Mouse (Mus musculus) adipocyte (in vitro differentiated cells): Measurements from ENCODE around the gene Foxd3.

Experiments used
- DNase-seq: peaks from one replicate; pipeline ENCODE4 v3.0.0-alpha.2; 2016; ENCODE audit warnings: low spot score

The Foxd3 gene

GRCm38 (mm10) chr4:99657430-99657820 is 1.3 kb downstream of the Foxd3 start:
- DNase-seq, result no peak

GRCm38 (mm10) chr4:99657831-99658470 is 1.9 kb downstream of the Foxd3 start:
- no peak for DNase-seq

GRCm38 (mm10) chr4:99658881-99659280 is 2.8 kb downstream of the Foxd3 start:
- no peak for DNase-seq

GRCm38 (mm10) chr4:99659361-99660072 is 3.4 kb downstream of the Foxd3 start:
- no peak for DNase-seq

- DNase-seq, result no peak
Measured at GRCm38 (mm10) chr4:99660073-99660611, 4.0 kb downstream of the Foxd3 start.

- DNase-seq, result peak; percentile 24
Measured at GRCm38 (mm10) chr4:99660981-99661380, 4.9 kb downstream of the Foxd3 start.

- DNase-seq, result no peak
Measured at GRCm38 (mm10) chr4:99661956-99662355, 5.9 kb downstream of the Foxd3 start.

- DNase-seq, result no peak
Measured at GRCm38 (mm10) chr4:99662431-99662830, 6.3 kb downstream of the Foxd3 start.

GRCm38 (mm10) chr4:99662841-99663567 is 6.9 kb downstream of the Foxd3 start:
- DNase-seq, result no peak

GRCm38 (mm10) chr4:99663710-99664109 is 7.6 kb downstream of the Foxd3 start:
- no peak for DNase-seq

- DNase-seq, result no peak
Measured at GRCm38 (mm10) chr4:99670203-99670851, 14.2 kb downstream of the Foxd3 start.

- no peak for DNase-seq
Measured at GRCm38 (mm10) chr4:99675191-99675590, 19.1 kb downstream of the Foxd3 start.

GRCm38 (mm10) chr4:99683941-99684340 is 27.8 kb downstream of the Foxd3 start:
- no peak for DNase-seq

GRCm38 (mm10) chr4:99686308-99686707 is 30.2 kb downstream of the Foxd3 start:
- DNase-seq, result no peak
